In the genomic region with DNA sequence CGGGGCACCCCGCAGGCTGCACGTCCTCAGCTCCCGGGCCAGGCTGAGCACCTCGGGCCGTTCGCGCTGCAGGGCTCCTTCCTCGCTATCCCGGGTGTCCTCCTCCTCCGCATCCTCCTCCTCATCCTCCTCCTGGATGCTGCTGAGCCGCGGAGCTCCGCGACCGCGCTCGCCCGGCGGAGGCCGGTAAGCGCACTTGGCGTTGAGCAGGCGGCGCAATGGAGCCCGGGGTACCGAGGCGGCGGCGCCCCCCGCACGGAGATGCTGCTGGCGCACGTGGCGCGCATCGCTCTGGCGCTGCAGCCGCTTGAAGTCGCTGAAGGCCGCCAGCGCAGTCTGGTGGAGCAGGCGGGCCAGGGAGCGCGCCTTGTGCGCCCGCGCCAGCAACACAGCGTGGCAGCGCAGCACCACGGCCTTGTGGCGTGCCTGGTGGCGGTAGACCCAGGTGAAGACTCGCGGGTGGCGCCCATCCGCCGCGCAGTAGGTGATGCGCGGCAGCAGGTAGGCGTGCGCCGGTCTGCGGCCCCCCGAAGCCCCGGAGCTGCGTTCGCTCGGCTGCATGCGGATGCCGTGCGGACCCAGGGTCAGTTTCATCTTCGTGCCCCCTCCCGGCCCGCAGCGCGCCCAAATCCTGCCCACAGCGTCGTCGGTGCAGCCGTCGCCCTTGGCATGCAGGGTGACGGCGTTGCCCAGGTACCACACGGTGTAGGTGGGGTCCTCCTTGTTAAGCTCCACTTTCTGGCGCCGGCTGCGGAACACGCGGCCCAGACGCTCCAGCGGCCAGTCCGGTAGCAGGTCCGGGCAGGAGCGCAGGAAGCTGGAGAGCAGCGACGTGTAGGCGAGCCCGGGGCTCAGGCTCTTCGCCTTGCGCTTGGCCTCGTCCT, we compare ENCODE assay signal across 8 mouse cellular contexts. TPM values are rescaled to one million over a fixed set of nuclear protein-coding genes. Genes with fewer than 3 reads are reported as not detected.
DNase-seq lines count a peak whose midpoint lies in the region; ATAC-seq and TF ChIP-seq lines count a peak whose summit lies in the region.

No protein-coding gene starts in this region.

- TF ChIP-seq CTCF in forebrain, postnatal 0 days (IDR thresholded peaks at IDR 0.05; ENCODE audit: low read depth) = no peak

- intact Hi-C loops in heart, postnatal 10 days (cut with DNase I) = no loop called here

- no peak for DNase-seq in heart, postnatal 10 days
- DNase-seq in adrenal gland, postnatal 25 days = peak; percentile 50
- DNase-seq in forebrain, postnatal 0 days = peak; percentile 81
- peak; percentile 40 to 41 for DNase-seq in left cerebral cortex, adult 8-10 months (ENCODE audit: low spot score in 2 of 2)
- DNase-seq in ovary, postnatal 10 days (ENCODE audit: low spot score) = no peak

- ATAC-seq in heart, embryonic 14.5 days (ENCODE audit: insufficient number of reproducible peaks, insufficient read depth, low FRiP score, low read depth) = no peak
- ATAC-seq in forebrain, postnatal 0 days = peak; percentile 83
- ATAC-seq in neural tube, embryonic 15.5 days (ENCODE audit: low FRiP score) = peak; percentile 75
- ATAC-seq in CD4-positive, CD25-positive, alpha-beta regulatory T cell, adult 4 months = no peak

- no peak overlapping the region for H3K27ac ChIP-seq in heart, embryonic 14.5 days (replicated peaks in 1 of 2; ENCODE audit: control insufficient read depth in 1 of 2, insufficient read depth in 1 of 2, low read depth in 2 of 2, low read length in 2 of 2)
- H3K27ac ChIP-seq in forebrain, postnatal 0 days (ENCODE audit: low read depth, low read length) = peak overlapping the region; percentile 46
- H3K27ac ChIP-seq in neural tube, embryonic 15.5 days (replicated peaks) = no peak overlapping the region; the same call in 1 of the 2 replicates

- peaks cover 81% of the 10 kb centered on the region for H3K27me3 ChIP-seq in heart, embryonic 14.5 days (ENCODE audit: control insufficient read depth, insufficient read depth, low read length)
- H3K27me3 ChIP-seq in forebrain, postnatal 0 days (ENCODE audit: insufficient read depth, low read length) = peaks cover 26% of the 10 kb centered on the region
- peaks cover 85% of the 10 kb centered on the region for H3K27me3 ChIP-seq in neural tube, embryonic 15.5 days (replicated peaks)

- H3K36me3 ChIP-seq in heart, embryonic 14.5 days (ENCODE audit: control insufficient read depth, insufficient read depth, low read length) = no peaks in the 10 kb centered on the region
- H3K36me3 ChIP-seq in forebrain, postnatal 0 days (ENCODE audit: insufficient read depth) = peaks cover 3% of the 10 kb centered on the region; the same call in 1 of the 2 replicates
- no peaks in the 10 kb centered on the region for H3K36me3 ChIP-seq in neural tube, embryonic 15.5 days

- H3K9ac ChIP-seq in heart, embryonic 14.5 days (ENCODE audit: low read length) = no peak overlapping the region; the same call in 1 of the 2 replicates
- peak overlapping the region; percentile 67 for H3K9ac ChIP-seq in forebrain, postnatal 0 days
- peak overlapping the region; percentile 60 for H3K9ac ChIP-seq in neural tube, embryonic 15.5 days (replicated peaks)

- H3K4me3 ChIP-seq in heart, embryonic 14.5 days (ENCODE audit: control insufficient read depth in 1 of 2, insufficient read depth in 1 of 2, low read depth in 1 of 2, low read length in 2 of 2) = peak overlapping the region; percentile 26 to 41
- peak overlapping the region; percentile 54 for H3K4me3 ChIP-seq in forebrain, postnatal 0 days (ENCODE audit: low read depth, low read length)
- H3K4me3 ChIP-seq in neural tube, embryonic 15.5 days (replicated peaks) = peak overlapping the region; percentile 58

- H3K4me2 ChIP-seq in heart, embryonic 14.5 days (ENCODE audit: low read length) = peak overlapping the region; percentile 73
- H3K4me2 ChIP-seq in forebrain, postnatal 0 days (ENCODE audit: low read depth) = peak overlapping the region; percentile 90
- peak overlapping the region; percentile 92 for H3K4me2 ChIP-seq in neural tube, embryonic 15.5 days

- H3K9me3 ChIP-seq in heart, embryonic 14.5 days (ENCODE audit: control insufficient read depth, low read length) = no peaks in the 10 kb centered on the region
- H3K9me3 ChIP-seq in forebrain, postnatal 0 days (ENCODE audit: low read length) = no peaks in the 10 kb centered on the region
- H3K9me3 ChIP-seq in neural tube, embryonic 15.5 days (replicated peaks) = no peaks in the 10 kb centered on the region

- under 1% methylated on average over 94 of the region's 103 CpGs for WGBS in heart, embryonic 14.5 days
- WGBS in forebrain, postnatal 0 days = 3% methylated on average over 103 of the region's 103 CpGs
- 1% methylated on average over 92 of the region's 103 CpGs for WGBS in neural tube, embryonic 15.5 days

- H3K4me1 ChIP-seq in heart, embryonic 14.5 days (ENCODE audit: control insufficient read depth in 2 of 2, insufficient read depth in 2 of 2, low read length in 2 of 2) = peaks cover 0 to 23% of the 10 kb centered on the region in 2 experiments; a peak in 3 of 4 replicates
- H3K4me1 ChIP-seq in forebrain, postnatal 0 days (ENCODE audit: insufficient read depth) = peaks cover 12% of the 10 kb centered on the region; the same call in 1 of the 2 replicates
- H3K4me1 ChIP-seq in neural tube, embryonic 15.5 days = peaks cover 34% of the 10 kb centered on the region

RNA-seq across cellular contexts. Expression of a gene that starts 1.0 kb away (rescaled TPM):
- not detected in 2 replicates for polyA plus RNA-seq in heart, embryonic 14.5 days (2014; fragmentation: Nextera tagmentation; extraction: Ambion mirVana)
- not detected for total RNA-seq in heart, postnatal 10 days (2021)
- 2.9 and 3.1 TPM in 2 replicates for total RNA-seq in adrenal gland, postnatal 25 days (2021)
- total RNA-seq in forebrain, postnatal 0 days (2014; rRNA removed) = 11.9 and 14.7 TPM in 2 replicates
- 18.9 and 22.6 TPM in 2 replicates for polyA plus RNA-seq in forebrain, postnatal 0 days (2015; fragmentation: Nextera tagmentation; extraction: Ambion mirVana)
- total RNA-seq in left cerebral cortex, adult 8-10 months (2022) = 10 to 100 TPM; 27.9 to 32.2 (median 28.2) TPM
- 13.9 and 14.3 TPM in 2 replicates for polyA plus RNA-seq in neural tube, embryonic 15.5 days (2015; fragmentation: Nextera tagmentation; extraction: Ambion mirVana)
- not detected for polyA plus RNA-seq in CD4-positive, CD25-positive, alpha-beta regulatory T cell, adult 4 months (2017; shearing (Covaris generic))

RNA-seq across cellular contexts. Expression of a gene that starts 27.5 kb away (rescaled TPM):
- 11.5 and 14.1 TPM in 2 replicates for polyA plus RNA-seq in heart, embryonic 14.5 days (2014; fragmentation: Nextera tagmentation; extraction: Ambion mirVana)
- total RNA-seq in heart, postnatal 10 days (2021) = 1 to 10 TPM; 4.5 to 6.7 TPM
- 13.8 and 20.3 TPM in 2 replicates for total RNA-seq in adrenal gland, postnatal 25 days (2021)
- total RNA-seq in forebrain, postnatal 0 days (2014; rRNA removed) = 3.6 TPM in 2 replicates
- 3.2 and 4.9 TPM in 2 replicates for polyA plus RNA-seq in forebrain, postnatal 0 days (2015; fragmentation: Nextera tagmentation; extraction: Ambion mirVana)
- total RNA-seq in left cerebral cortex, adult 8-10 months (2022) = 1 to 10 TPM; 3.4 to 5.3 (median 4.4) TPM
- 10.1 and 11.9 TPM in 2 replicates for polyA plus RNA-seq in neural tube, embryonic 15.5 days (2015; fragmentation: Nextera tagmentation; extraction: Ambion mirVana)
- not detected for polyA plus RNA-seq in CD4-positive, CD25-positive, alpha-beta regulatory T cell, adult 4 months (2017; shearing (Covaris generic))

RNA-seq across cellular contexts. Expression of a gene that starts 39.1 kb away (rescaled TPM):
- 17.1 and 19.2 TPM in 2 replicates for polyA plus RNA-seq in heart, embryonic 14.5 days (2014; fragmentation: Nextera tagmentation; extraction: Ambion mirVana)
- 10 to 100 TPM; 70.6 to 72.2 TPM for total RNA-seq in heart, postnatal 10 days (2021)
- 26.7 and 50.4 TPM in 2 replicates for total RNA-seq in adrenal gland, postnatal 25 days (2021)
- 30.1 and 32.4 TPM in 2 replicates for total RNA-seq in forebrain, postnatal 0 days (2014; rRNA removed)
- 13.5 and 19.4 TPM in 2 replicates for polyA plus RNA-seq in forebrain, postnatal 0 days (2015; fragmentation: Nextera tagmentation; extraction: Ambion mirVana)
- total RNA-seq in left cerebral cortex, adult 8-10 months (2022) = 10 to 100 TPM; 51.6 to 54.5 (median 52.7) TPM
- polyA plus RNA-seq in neural tube, embryonic 15.5 days (2015; fragmentation: Nextera tagmentation; extraction: Ambion mirVana) = 20.0 and 21.8 TPM in 2 replicates
- polyA plus RNA-seq in CD4-positive, CD25-positive, alpha-beta regulatory T cell, adult 4 months (2017; shearing (Covaris generic)) = 10 to 100 TPM; 12.2 to 16.9 TPM

RNA-seq across cellular contexts. Expression of a gene that starts 58.8 kb away (rescaled TPM):
- 1.1 and 1.4 TPM in 2 replicates for polyA plus RNA-seq in heart, embryonic 14.5 days (2014; fragmentation: Nextera tagmentation; extraction: Ambion mirVana)
- 10 to 100 TPM in 1 of 2 experiments, 1 to 10 TPM in 1; 9.8 to 10.1 TPM for total RNA-seq in heart, postnatal 10 days (2021)
- total RNA-seq in adrenal gland, postnatal 25 days (2021) = 24.8 and 26.3 TPM in 2 replicates
- 45.9 and 48.3 TPM in 2 replicates for total RNA-seq in forebrain, postnatal 0 days (2014; rRNA removed)
- 17.1 and 21.4 TPM in 2 replicates for polyA plus RNA-seq in forebrain, postnatal 0 days (2015; fragmentation: Nextera tagmentation; extraction: Ambion mirVana)
- 1,000 to 10,000 TPM in 2 of 4 experiments, 100 to 1,000 TPM in 2; 966 to 1,102 (median 1,006) TPM for total RNA-seq in left cerebral cortex, adult 8-10 months (2022)
- 18.9 and 23.1 TPM in 2 replicates for polyA plus RNA-seq in neural tube, embryonic 15.5 days (2015; fragmentation: Nextera tagmentation; extraction: Ambion mirVana)
- polyA plus RNA-seq in CD4-positive, CD25-positive, alpha-beta regulatory T cell, adult 4 months (2017; shearing (Covaris generic)) = 1 to 10 TPM in 1 of 2 experiments, under 1 TPM in 1; 0.95 to 1.2 TPM

Comparison
In these comparisons a context has a peak if more than half of its experiments do, and no peak if none do; other contexts are left out.
1. ATAC-seq: peak in forebrain, postnatal 0 days (single experiment) and neural tube, embryonic 15.5 days (single experiment); none in heart, embryonic 14.5 days (single experiment) and CD4-positive, CD25-positive, alpha-beta regulatory T cell, adult 4 months (single experiment).
2. DNase-seq: peak in adrenal gland, postnatal 25 days (single experiment), forebrain, postnatal 0 days (single experiment) and left cerebral cortex, adult 8-10 months (2 of 2); none in heart, postnatal 10 days (0 of 2) and ovary, postnatal 10 days (single experiment).
3. Peak in every context shown above with its lines, with median percentiles within 50 percentile points of each other: H3K4me2 ChIP-seq and H3K4me3 ChIP-seq.